Mouse (Mus musculus) embryonic facial prominence, embryonic 14.5 days (tissue): ENCODE measurements around the gene Bud13. TPM values are rescaled to one million over a fixed set of nuclear protein-coding genes. Genes with fewer than 3 reads are reported as not detected.
A peak's percentile ranks its signal among the peaks of the same experiment; 100 is the strongest.

ENCODE experiments used
- ATAC-seq: fragments of 200-750 bp; cut with Nextera tagmentation; 2 replicates; pipeline ENCODE4 v1.8.0; 2017; ENCODE audit warnings: low read depth, moderate number of reproducible peaks, moderate TSS enrichment
- DNase-seq: peaks from one replicate; pipeline ENCODE4 v3.0.0-alpha.2; 2015; ENCODE audit warnings: low spot score
- H3K27ac ChIP-seq: fragments of 300-500 bp; sonication (generic); replicated peaks from 2 replicates; pipeline ENCODE4 v1.5.1; 2014; ENCODE audit warnings: low read depth, mild to moderate bottlenecking, low read length, moderate library complexity
- H3K27me3 ChIP-seq: fragments of 300-500 bp; sonication (generic); replicated peaks from 2 replicates; pipeline ENCODE4 v1.6.1; 2014; ENCODE audit warnings: low read length; ENCODE audit not compliant: control insufficient read depth, insufficient read depth
- H3K36me3 ChIP-seq: fragments of 300-500 bp; sonication (generic); 2 replicates; pipeline ENCODE4 v1.6.1; 2014; ENCODE audit warnings: low read length, mixed read lengths; ENCODE audit not compliant: control insufficient read depth, insufficient read depth
- H3K4me1 ChIP-seq: fragments of 300-500 bp; sonication (generic); 2 replicates; pipeline ENCODE4 v1.6.1; 2014; ENCODE audit warnings: antibody characterized with exemption, low read length; ENCODE audit not compliant: control insufficient read depth, insufficient read depth
- H3K4me2 ChIP-seq: fragments of 300-500 bp; sonication (generic); 2 replicates; pipeline ENCODE4 v1.6.1; 2014; ENCODE audit warnings: low read depth, mild to moderate bottlenecking, low read length, moderate library complexity, mixed read lengths
- H3K4me3 ChIP-seq: fragments of 300-500 bp; sonication (generic); 2 replicates; pipeline ENCODE4 v1.5.1; 2014; ENCODE audit warnings: low read depth, mild to moderate bottlenecking, low read length
- H3K9ac ChIP-seq: fragments of 300-500 bp; sonication (generic); 2 replicates; pipeline ENCODE4 v1.6.1; 2014; ENCODE audit warnings: low read depth, mild to moderate bottlenecking, low read length, moderate library complexity, mixed read lengths
- H3K9me3 ChIP-seq: fragments of 300-500 bp; sonication (generic); 2 replicates; pipeline ENCODE4 v1.6.1; 2016; ENCODE audit warnings: low read length; ENCODE audit not compliant: control insufficient read depth
- WGBS: fragments of 180-500 bp; shearing (Covaris S2); extraction: QIAGEN DNeasy Blood & Tissue Kit; methylation state at CpG from one replicate; pipeline ENCODE4 v1.1.7; 2014; 5-methylcytosine and 5-hydroxymethylcytosine counted together
- polyA plus RNA-seq: library from polyadenylated mRNA; unstranded; fragments of >200 nt; fragmentation: Nextera tagmentation; extraction: Ambion mirVana; gene quantifications from 2 replicates; pipeline ENCODE4 v1.2.1, GENCODE M21; 2014

Gene Bud13
- polyA plus RNA-seq, 1 experiment from 2014 or later: 19.1 TPM

- Histone ChIP-seq H3K36me3 (peaks cover 6% of the 10 kb centered on the region), H3K27me3 (peaks cover 3% of the 10 kb centered on the region; the same call in 1 of the 2 replicates), H3K4me2 (no peak overlapping the region), H3K27ac (no peak overlapping the region), H3K9me3 (no peaks in the 10 kb centered on the region), H3K4me3 (no peak overlapping the region), H3K4me1 (no peaks in the 10 kb centered on the region), H3K9ac (no peak overlapping the region)
- ATAC-seq: no peak
- no peak for DNase-seq
- 90% methylated on average over 4 of the region's 4 CpGs for WGBS
Measured at GRCm38 (mm10) chr9:46270782-46271181, 12.0 kb upstream of the Bud13 start.

DNA sequence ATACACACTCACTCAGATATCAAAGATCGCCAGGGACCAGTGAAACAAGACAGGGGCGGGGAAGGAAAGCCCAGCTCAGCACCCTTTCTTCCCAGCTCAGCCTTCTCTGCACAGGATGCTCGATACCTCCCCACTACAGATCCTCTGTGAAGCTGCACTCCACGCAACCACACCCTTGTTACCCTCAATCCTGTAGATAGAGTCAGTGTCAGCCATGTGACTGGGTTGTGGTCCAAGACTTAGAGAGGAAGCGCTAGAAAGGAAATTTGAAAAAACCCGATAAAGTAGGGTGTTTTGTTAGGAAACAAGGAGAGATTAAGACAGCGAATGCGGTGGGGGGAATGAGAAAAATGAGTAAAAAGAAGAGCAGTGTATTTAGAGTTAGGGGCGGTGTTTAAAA lies 10.7 kb upstream of the Bud13 start:
- no peak overlapping the region for H3K4me3 ChIP-seq

DNA sequence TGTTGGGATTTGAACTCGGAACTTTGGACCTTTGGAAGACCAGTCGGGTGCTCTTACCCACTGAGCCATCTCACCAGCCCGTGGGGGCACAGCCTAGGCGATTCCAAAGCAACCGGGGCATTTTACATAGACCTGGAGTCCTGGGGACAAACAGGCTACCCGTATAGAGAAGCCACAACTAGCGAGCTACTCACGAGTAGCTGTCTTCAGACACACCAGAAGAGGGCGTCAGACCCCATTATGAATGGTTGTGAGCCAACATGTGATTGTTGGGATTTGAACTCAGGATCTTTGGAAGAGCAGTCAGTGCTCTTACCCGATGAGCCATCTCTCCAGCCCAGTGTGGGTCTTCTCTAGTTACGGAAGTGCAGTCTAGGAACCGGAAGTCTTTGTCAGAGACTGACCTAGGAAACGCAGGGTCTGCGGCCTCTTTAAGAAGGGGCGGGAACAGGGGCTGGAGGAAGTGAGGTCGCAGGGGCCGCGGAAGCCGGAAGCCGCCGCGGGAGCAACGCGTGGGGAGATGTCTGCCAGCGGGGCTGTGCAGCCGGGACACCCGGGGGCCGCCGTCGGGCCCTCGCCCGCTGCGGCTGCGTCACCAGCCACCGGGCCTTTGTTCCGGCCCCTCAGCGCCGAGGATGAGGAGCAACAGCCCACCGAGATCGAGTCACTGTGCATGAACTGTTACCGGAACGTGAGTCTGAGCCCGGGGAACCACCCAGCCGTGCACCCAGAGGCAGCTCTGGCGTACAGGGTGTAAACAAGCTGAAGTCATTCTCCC lies 9.9 kb upstream of the Bud13 start, which contains the start of gene Zpr1:
Zpr1 (plus strand) TSS at position 388 of the 778 bp plus-strand sequence.
- H3K36me3 ChIP-seq: peaks cover 27% of the 10 kb centered on the region
- ATAC-seq (peak; percentile 97), DNase-seq (peak; percentile 97)
- peak within 1 kb of the TSS; percentile 81 for H3K4me2 ChIP-seq
- H3K27me3 ChIP-seq: peaks cover 3% of the 10 kb centered on the region; the same call in 1 of the 2 replicates
- H3K9ac ChIP-seq: peak within 1 kb of the TSS; percentile 76
- H3K9me3 ChIP-seq: no peaks in the 10 kb centered on the region
- peak within 1 kb of the TSS; percentile 45; the same call in 1 of the 2 replicates for H3K27ac ChIP-seq
- peak within 1 kb of the TSS; percentile 76 for H3K4me3 ChIP-seq
- 25% methylated on average over 17 of the region's 45 CpGs for WGBS
- H3K4me1 ChIP-seq: no peaks in the 10 kb centered on the region

More for the DNA sequence above, 10.7 kb upstream of the Bud13 start:
- Histone ChIP-seq H3K9me3 (no peaks in the 10 kb centered on the region), H3K27me3 (peaks cover 3% of the 10 kb centered on the region; the same call in 1 of the 2 replicates), H3K4me2 (no peak overlapping the region), H3K27ac (no peak overlapping the region), H3K4me1 (no peaks in the 10 kb centered on the region), H3K36me3 (peaks cover 19% of the 10 kb centered on the region), H3K9ac (no peak overlapping the region)
- no peak for DNase-seq
- 83% methylated on average over 9 of the region's 9 CpGs for WGBS
- ATAC-seq: no peak

- DNase-seq (no peak), ATAC-seq (no peak)
- no peaks in the 10 kb centered on the region for H3K4me1 ChIP-seq
- H3K27ac ChIP-seq: no peak overlapping the region
- H3K9me3 ChIP-seq: no peaks in the 10 kb centered on the region
- H3K4me3 ChIP-seq: 0 out of 2 replicates have a peak overlapping the region, but pooled peaks have one; percentile 76
- no peak overlapping the region for H3K9ac ChIP-seq
- H3K4me2 ChIP-seq: no peak overlapping the region
- peaks cover 3% of the 10 kb centered on the region; the same call in 1 of the 2 replicates for H3K27me3 ChIP-seq
- peaks cover 42% of the 10 kb centered on the region for H3K36me3 ChIP-seq
- WGBS: 82% methylated on average over 9 of the region's 9 CpGs
Measured at GRCm38 (mm10) chr9:46274494-46274893, 8.3 kb upstream of the Bud13 start.

DNA sequence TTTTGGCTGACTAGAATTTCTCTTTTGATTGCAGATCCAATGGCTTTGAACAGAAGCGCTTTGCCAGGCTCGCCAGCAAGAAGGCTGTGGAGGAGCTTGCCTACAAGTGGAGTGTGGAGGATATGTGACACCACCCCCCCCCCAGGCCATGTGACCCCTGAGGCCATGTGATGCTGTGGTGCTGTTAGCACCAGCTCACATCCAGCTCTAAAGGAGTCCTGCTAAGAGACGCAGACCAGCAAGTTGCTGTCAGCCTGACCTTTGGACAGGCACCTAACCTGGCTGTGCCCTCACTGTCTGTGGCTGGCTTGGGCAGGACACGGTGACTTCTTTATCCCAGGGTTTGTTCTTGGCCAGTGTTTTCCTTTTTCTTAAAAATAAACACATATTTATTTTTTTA lies 15.6 kb downstream of the Bud13 start:
- Histone ChIP-seq H3K4me2 (no peak overlapping the region), H3K27me3 (no peaks in the 10 kb centered on the region), H3K36me3 (peaks cover 61% of the 10 kb centered on the region), H3K27ac (no peak overlapping the region), H3K4me3 (no peak overlapping the region), H3K9ac (no peak overlapping the region), H3K4me1 (no peaks in the 10 kb centered on the region), H3K9me3 (no peaks in the 10 kb centered on the region)
- WGBS: 79% methylated on average over 4 of the region's 4 CpGs
- ATAC-seq: no peak
- DNase-seq: no peak

DNA sequence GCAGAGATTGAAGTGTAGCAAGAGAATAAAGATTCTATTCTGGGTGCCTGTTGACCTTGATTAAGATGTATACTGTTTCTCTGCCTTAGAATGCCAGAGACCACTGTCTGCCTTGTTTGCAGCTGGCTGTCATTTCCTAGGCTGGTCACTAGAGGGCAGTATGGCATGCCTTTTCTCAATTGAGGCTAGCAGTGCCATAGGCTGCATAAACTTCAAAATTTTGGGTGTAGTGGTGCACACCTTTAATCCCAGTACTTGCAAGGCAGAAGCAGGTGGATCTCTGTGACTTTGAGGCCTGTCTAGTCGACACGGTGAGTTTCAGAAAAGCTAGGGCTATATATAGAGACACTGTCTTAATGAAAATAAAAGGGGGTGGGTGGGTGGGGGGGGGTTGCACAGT lies 19.3 kb downstream of the Bud13 start:
- ATAC-seq: peak; percentile 55; the same call in 1 of the 2 replicates
- no peak overlapping the region for H3K27ac ChIP-seq

DNA sequence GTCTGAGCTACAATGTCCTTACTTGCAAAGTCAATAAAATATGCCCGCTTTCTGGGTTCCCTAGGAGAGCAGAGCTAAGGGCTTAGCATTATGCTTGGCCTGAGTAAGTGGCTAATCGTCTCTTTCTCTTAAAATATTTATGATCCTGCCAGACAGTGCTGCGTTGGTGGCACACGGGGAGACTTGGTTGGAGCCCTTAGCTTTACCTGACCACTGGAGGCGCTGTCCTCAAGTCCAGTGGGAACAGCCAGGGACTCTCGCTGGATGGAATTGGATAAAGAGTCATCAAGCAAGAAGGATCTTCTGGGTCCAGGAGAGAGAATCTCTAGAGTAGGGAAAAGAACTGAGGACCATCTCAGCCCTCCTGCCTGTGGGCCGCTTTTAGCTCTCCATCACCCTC lies 26.3 kb downstream of the Bud13 start:
- WGBS: 16% methylated on average over 7 of the region's 7 CpGs
- Histone ChIP-seq H3K27ac (no peak overlapping the region), H3K36me3 (no peaks in the 10 kb centered on the region), H3K9me3 (no peaks in the 10 kb centered on the region), H3K4me3 (no peak overlapping the region), H3K4me2 (no peak overlapping the region), H3K9ac (no peak overlapping the region), H3K27me3 (no peaks in the 10 kb centered on the region), H3K4me1 (0 out of 2 replicates have a peak, but pooled peaks cover 4% of the 10 kb centered on the region)
- DNase-seq: no peak
- no peak for ATAC-seq

More for the DNA sequence above, 19.3 kb downstream of the Bud13 start:
- H3K4me1 ChIP-seq: no peaks in the 10 kb centered on the region
- H3K9ac ChIP-seq: no peak overlapping the region
- H3K27me3 ChIP-seq: no peaks in the 10 kb centered on the region
- H3K36me3 ChIP-seq: peaks cover 29% of the 10 kb centered on the region
- WGBS: 14% methylated on average over 2 of the region's 2 CpGs
- peak; percentile 60 for DNase-seq
- H3K4me2 ChIP-seq: no peak overlapping the region
- H3K4me3 ChIP-seq: no peak overlapping the region
- H3K9me3 ChIP-seq: no peaks in the 10 kb centered on the region

- peak; percentile 73 for DNase-seq
Measured at GRCm38 (mm10) chr9:46314507-46314906, 31.7 kb downstream of the Bud13 start.

More at GRCm38 (mm10) chr9:46314507-46314906, 31.7 kb downstream of the Bud13 start:
- 0 out of 2 replicates have a peak, but pooled peaks have one; percentile 48 for ATAC-seq
- Histone ChIP-seq H3K9ac (no peak overlapping the region), H3K36me3 (no peaks in the 10 kb centered on the region), H3K27me3 (no peaks in the 10 kb centered on the region), H3K4me1 (no peaks in the 10 kb centered on the region), H3K27ac (no peak overlapping the region), H3K9me3 (no peaks in the 10 kb centered on the region), H3K4me3 (no peak overlapping the region), H3K4me2 (no peak overlapping the region)
- 8% methylated on average over 4 of the region's 4 CpGs for WGBS
